In the genomic region with DNA sequence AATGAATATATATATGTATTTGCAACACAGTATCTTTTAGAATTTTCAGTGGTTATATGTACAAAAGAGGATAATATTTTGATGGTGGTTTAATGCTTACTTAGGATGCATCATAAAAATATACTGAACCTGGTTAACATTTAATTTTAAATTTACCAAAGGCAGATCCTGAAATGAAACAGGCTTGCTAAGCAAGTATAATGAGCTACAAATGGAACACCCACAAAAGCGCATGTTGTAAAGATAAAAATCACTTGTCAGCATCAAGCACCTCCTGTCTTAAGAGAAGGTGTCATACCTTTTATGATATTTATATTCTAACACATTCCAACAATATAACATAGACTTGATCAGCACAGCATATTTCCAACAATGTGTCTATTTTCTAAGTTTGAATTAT, we compare ENCODE assay signal across 35 mouse cellular contexts. TPM values are rescaled to one million over a fixed set of nuclear protein-coding genes. Genes with fewer than 3 reads are reported as not detected.
"Had no signal": no experiment of that assay in that cellular context is flagged by ENCODE, and none has a peak within 500 bp of the region (broad histone marks: within the 10 kb centered on the region; RNA-seq: fewer than 3 reads in every experiment).

No protein-coding gene starts in this region.

- H3K9ac ChIP-seq: limb, embryonic 12.5 days; limb, embryonic 13.5 days; limb, embryonic 15.5 days; liver, embryonic 12.5 days; liver, embryonic 13.5 days; liver, embryonic 14.5 days; liver, embryonic 15.5 days; liver, postnatal 0 days; lung, embryonic 14.5 days; lung, embryonic 15.5 days; midbrain, embryonic 12.5 days; midbrain, embryonic 13.5 days; midbrain, embryonic 15.5 days had no signal

- H3K4me2 ChIP-seq: limb, embryonic 12.5 days; limb, embryonic 13.5 days; limb, embryonic 15.5 days; liver, embryonic 11.5 days; liver, embryonic 12.5 days; liver, embryonic 13.5 days; liver, embryonic 15.5 days; lung, embryonic 14.5 days; lung, embryonic 15.5 days; midbrain, embryonic 11.5 days; midbrain, embryonic 12.5 days; midbrain, embryonic 13.5 days; midbrain, embryonic 15.5 days had no signal

- H3K27ac ChIP-seq: limb, embryonic 10.5 days; limb, embryonic 12.5 days; limb, embryonic 13.5 days; limb, embryonic 15.5 days; liver, embryonic 12.5 days; liver, embryonic 13.5 days; liver, embryonic 14.5 days; liver, embryonic 15.5 days; lung, embryonic 15.5 days; macrophage; midbrain, embryonic 10.5 days; midbrain, embryonic 12.5 days; midbrain, embryonic 13.5 days; midbrain, embryonic 15.5 days had no signal

- H3K4me3 ChIP-seq: limb, embryonic 10.5 days; limb, embryonic 12.5 days; limb, embryonic 13.5 days; limb, embryonic 15.5 days; liver, embryonic 12.5 days; liver, embryonic 13.5 days; liver, embryonic 15.5 days; lung, embryonic 15.5 days; megakaryocyte, embryonic 14.5 days; midbrain, embryonic 10.5 days; midbrain, embryonic 12.5 days; midbrain, embryonic 13.5 days; midbrain, embryonic 15.5 days; myocyte had no signal

- ATAC-seq: liver, embryonic 12.5 days; liver, postnatal 0 days; lung, postnatal 0 days; midbrain, embryonic 13.5 days; midbrain, embryonic 15.5 days; midbrain, embryonic 16.5 days had no signal

- H3K4me1 ChIP-seq: limb, embryonic 13.5 days; limb, embryonic 15.5 days; liver, embryonic 12.5 days; liver, embryonic 13.5 days; liver, embryonic 15.5 days; lung, embryonic 15.5 days; midbrain, embryonic 15.5 days had no signal

- H3K27me3 ChIP-seq: limb, embryonic 12.5 days; limb, embryonic 13.5 days; limb, embryonic 15.5 days; liver, embryonic 12.5 days; liver, embryonic 13.5 days; liver, embryonic 15.5 days; lung, embryonic 15.5 days; megakaryocyte, embryonic 14.5 days; midbrain, embryonic 12.5 days; midbrain, embryonic 13.5 days; midbrain, embryonic 15.5 days had no signal

- DNase-seq: left cerebral cortex, postnatal 4 days; liver; liver, embryonic 13.5 days; liver, postnatal 0 days; lung, adult 18-20 months; lung, adult 2 months; lung, postnatal 10 days; lung, postnatal 14 days; lung, postnatal 36 days; lung, postnatal 4 days; midbrain, embryonic 14.5 days had no signal

- H3K36me3 ChIP-seq: limb, embryonic 10.5 days; limb, embryonic 12.5 days; limb, embryonic 13.5 days; limb, embryonic 15.5 days; liver, embryonic 12.5 days; liver, embryonic 13.5 days; liver, embryonic 15.5 days; lung, embryonic 15.5 days; midbrain, embryonic 10.5 days; midbrain, embryonic 12.5 days; midbrain, embryonic 13.5 days; midbrain, embryonic 15.5 days had no signal

- H3K9me3 ChIP-seq: limb, embryonic 10.5 days; limb, embryonic 12.5 days; limb, embryonic 13.5 days; limb, embryonic 15.5 days; liver, embryonic 12.5 days; liver, embryonic 13.5 days; liver, embryonic 15.5 days; lung, embryonic 15.5 days; megakaryocyte, embryonic 14.5 days; midbrain, embryonic 10.5 days; midbrain, embryonic 12.5 days; midbrain, embryonic 13.5 days; midbrain, embryonic 15.5 days had no signal

RNA-seq across cellular contexts. Expression of a gene that starts 8.6 kb away (rescaled TPM):
- polyA plus RNA-seq: limb, embryonic 10.5 days; limb, embryonic 11.5 days; limb, embryonic 12.5 days; liver, adult 2 months; liver, embryonic 15.5 days; liver, embryonic 16.5 days; midbrain, embryonic 10.5 days; midbrain, embryonic 12.5 days; midbrain, embryonic 13.5 days; midbrain, embryonic 14.5 days; midbrain, embryonic 15.5 days; midbrain, embryonic 16.5 days; midbrain, postnatal 0 days had no signal
